Mouse (Mus musculus) embryonic stem cell, embryonic (primary cell): Measurements from ENCODE around the gene Pax6.

Experiments
- CTCF ChIA-PET, 4 experiments: fragments of 300-600 bp in 2 of 4; fragments of 350-600 bp in 2 of 4; sonication (Branson Sonifier 250); formaldehyde crosslinking; loops; one replicate each; lab custom pipeline; 2022; ENCODE audit warnings: inconsistent platforms in 2 of 4; lab: Charles Lee
- POLR2A ChIA-PET, 4 experiments: fragments of 300-600 bp in 2 of 4; fragments of 350-600 bp in 2 of 4; sonication (Branson Sonifier 250); formaldehyde crosslinking; loops; one replicate each; lab custom pipeline; 2022; ENCODE audit warnings: antibody characterized with exemption in 4 of 4, inconsistent platforms in 1 of 4; lab: Charles Lee

Pax6 gene

DNA sequence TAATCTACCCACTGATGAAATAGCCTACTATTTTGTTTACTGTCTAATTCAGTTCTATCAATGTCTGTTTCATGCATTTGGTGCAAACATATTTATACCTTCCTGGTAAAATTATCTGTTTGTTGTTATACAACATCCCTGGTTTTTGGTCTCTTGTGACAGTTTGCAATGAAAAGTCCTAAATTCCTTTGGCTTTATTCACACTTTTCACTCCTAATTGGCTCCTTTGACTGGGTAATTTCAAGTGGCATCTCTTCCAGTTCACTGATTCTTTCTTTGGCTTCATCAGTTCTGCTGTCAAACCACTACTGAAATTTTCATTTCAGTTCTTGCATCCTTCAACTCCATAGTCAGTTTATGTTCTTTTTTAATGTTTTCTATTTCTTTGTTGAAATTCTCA, 67.5 kb downstream of the Pax6 start:
- CTCF ChIA-PET = no interaction called here
- POLR2A ChIA-PET = no interaction called here

DNA sequence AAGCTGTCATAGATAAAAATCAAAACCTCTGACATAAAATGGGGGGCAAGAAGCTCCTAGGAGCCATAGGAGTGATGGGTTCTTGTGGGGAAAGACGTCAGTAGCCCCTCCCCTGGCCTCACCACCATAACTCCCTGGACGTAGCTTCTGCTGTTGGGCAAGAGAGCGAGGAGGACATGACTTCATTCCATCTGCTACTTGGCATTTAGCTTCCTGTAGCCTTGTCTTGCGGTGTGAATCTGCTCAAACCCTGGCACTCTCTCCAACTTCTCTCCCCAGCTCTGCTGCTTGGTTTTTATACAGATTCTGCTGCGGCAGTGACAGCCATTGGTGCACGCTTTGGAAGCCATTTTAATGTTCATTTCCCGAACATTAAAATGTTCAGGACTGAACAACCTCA, 78.2 kb downstream of the Pax6 start:
- ChIA-PET POLR2A (interaction anchor here in 1 of 4 experiments (0.6 kb wide), 1 partner anchor 1086 kb away, joined by 3 read pairs; no protein-coding TSS in a partner anchor), CTCF (no interaction called here)
